Mouse (Mus musculus) lung, adult 2 months (tissue): Measurements from ENCODE around the gene Ltv1.

Experiments used
- CTCF ChIP-seq: fragments of 200-500 bp; IDR thresholded peaks from 2 replicates; pipeline ENCODE4 v1.5.1; 2011; ENCODE audit warnings: mild to moderate bottlenecking, low read length, control low read depth; ENCODE audit not compliant: insufficient read depth
- POLR2A ChIP-seq: fragments of 200-500 bp; IDR thresholded peaks from 2 replicates; pipeline ENCODE4 v1.6.1; 2011; ENCODE audit warnings: low read depth, mild to moderate bottlenecking, control low read depth, low read length, borderline replicate concordance; ENCODE audit errors: extremely low read depth

GRCm38 (mm10) chr10:13192731-13193351 is at the start of gene Ltv1:
- TF ChIP-seq POLR2A: 0 out of 2 replicates have a peak, but pooled peaks have one; percentile 27
- TF ChIP-seq CTCF: no peak
